Mouse (Mus musculus): ENCODE data around the gene Tmem135. TPM values are rescaled to one million over a fixed set of nuclear protein-coding genes. Genes with fewer than 3 reads are reported as not detected.

Tmem135 gene
- polyA plus RNA-seq, 1 experiment from 2014 or later: 21.0 TPM

DNA sequence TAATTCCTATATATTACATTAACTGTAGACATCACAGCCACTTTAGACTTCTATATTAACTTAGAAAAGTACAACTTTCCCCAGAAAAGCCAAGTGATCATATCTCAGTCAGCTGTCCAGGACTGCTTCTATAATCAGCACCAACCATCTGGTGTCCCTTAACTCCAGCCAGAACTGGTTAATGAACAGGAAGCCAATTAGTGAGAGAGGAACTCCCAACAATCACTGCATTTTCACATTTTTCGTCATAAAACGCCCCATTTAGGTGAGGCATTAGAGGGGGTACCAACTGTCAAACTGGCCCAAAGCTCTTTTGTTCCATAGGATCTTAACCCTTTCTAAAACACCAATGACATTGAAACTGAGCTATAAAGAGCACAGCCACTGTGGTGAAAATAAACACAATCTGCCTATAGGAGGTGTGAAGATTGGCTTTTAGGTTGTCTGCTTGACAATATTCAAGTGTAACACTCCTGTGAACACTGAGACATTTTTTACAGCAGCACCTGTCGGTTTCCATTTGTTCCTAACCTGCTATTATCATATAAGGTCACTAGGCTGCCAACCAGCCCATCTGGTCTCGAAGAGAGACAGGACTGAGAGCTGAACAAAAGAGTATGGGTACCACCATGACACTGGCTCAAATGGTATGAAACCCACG lies 263.3 kb downstream of the Tmem135 start:
- Histone ChIP-seq H3K4me2 (replicated peaks; ENCODE audit: low read depth) (no peak overlapping the region), H3K9ac (ENCODE audit: low read length) (no peak overlapping the region), H3K4me3 (ENCODE audit: low read depth, low read length) (no peak overlapping the region), H3K9me3 (ENCODE audit: control insufficient read depth, low read length) (no peaks in the 10 kb centered on the region), H3K36me3 (ENCODE audit: control insufficient read depth, insufficient read depth, low read length) (peaks cover 9% of the 10 kb centered on the region; the same call in 1 of the 2 replicates), H3K27ac (replicated peaks) (no peak overlapping the region), H3K27me3 (ENCODE audit: control insufficient read depth, insufficient read depth, low read length) (no peaks in the 10 kb centered on the region), H3K4me1 (replicated peaks; ENCODE audit: control insufficient read depth, insufficient read depth) (no peaks in the 10 kb centered on the region)
- TF ChIP-seq EP300 (optimal IDR thresholded peaks at IDR 0.05) (no peak), CTCF (IDR thresholded peaks at IDR 0.05; ENCODE audit: low read depth) (no peak)
- WGBS: 89% methylated on average over 5 of the region's 5 CpGs
- ATAC-seq (ENCODE audit: low FRiP score, low TSS enrichment) (no peak), DNase-seq (ENCODE audit: low spot score) (no peak)

GRCm38 (mm10) chr7:89134884-89135511 lies 269.0 kb downstream of the Tmem135 start:
- TF ChIP-seq EP300 (optimal IDR thresholded peaks at IDR 0.05) (no peak), CTCF (IDR thresholded peaks at IDR 0.05; ENCODE audit: low read depth) (no peak)
- WGBS: 60% methylated on average over 5 of the region's 5 CpGs
- Histone ChIP-seq H3K9ac (ENCODE audit: low read length) (no peak overlapping the region), H3K27ac (replicated peaks) (no peak overlapping the region), H3K4me2 (replicated peaks; ENCODE audit: low read depth) (no peak overlapping the region), H3K27me3 (ENCODE audit: control insufficient read depth, insufficient read depth, low read length) (no peaks in the 10 kb centered on the region), H3K9me3 (ENCODE audit: control insufficient read depth, low read length) (no peaks in the 10 kb centered on the region), H3K4me3 (ENCODE audit: low read depth, low read length) (no peak overlapping the region), H3K36me3 (ENCODE audit: control insufficient read depth, insufficient read depth, low read length) (0 out of 2 replicates have a peak, but pooled peaks cover 2% of the 10 kb centered on the region), H3K4me1 (replicated peaks; ENCODE audit: control insufficient read depth, insufficient read depth) (no peaks in the 10 kb centered on the region)
- ATAC-seq (ENCODE audit: low FRiP score, low TSS enrichment) (no peak), DNase-seq (ENCODE audit: low spot score) (no peak)

DNA sequence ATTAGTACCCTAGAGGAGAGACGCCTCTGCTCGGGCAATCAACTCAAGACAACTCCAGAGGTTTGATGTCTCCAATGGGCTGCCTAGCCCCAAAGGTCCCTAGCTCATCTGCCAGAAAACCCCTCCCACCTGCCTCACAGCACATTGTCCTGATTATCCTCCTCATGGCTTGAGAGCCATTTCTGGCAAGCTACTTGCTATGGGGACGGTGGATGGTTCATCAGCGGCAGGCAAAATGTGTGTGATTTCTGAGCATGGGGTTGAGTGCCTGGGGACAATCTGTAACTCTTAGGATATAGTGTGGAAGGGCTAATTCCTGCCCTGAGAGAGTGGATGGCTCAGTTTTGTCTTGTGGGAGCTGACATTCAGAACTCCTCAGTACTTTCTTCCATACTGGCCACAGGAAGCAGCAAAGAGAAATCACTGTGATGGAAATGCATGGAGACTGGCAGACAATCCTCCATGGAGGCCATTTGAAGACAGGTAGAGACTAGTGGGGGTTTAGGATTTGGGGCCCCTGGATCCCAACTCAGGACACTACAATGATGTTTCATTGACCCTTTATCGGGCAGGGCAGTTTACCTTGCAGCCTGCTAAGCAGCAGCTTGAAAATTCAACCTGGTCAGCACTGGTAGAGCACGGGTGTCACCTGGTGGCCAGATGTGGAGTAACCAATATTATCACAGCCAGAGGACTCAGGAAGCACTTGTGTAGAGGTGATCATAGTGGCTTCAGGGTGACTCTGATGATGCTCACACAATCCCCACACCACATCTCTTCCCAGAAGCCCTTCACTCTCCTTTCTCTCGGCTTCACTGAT lies 277.7 kb downstream of the Tmem135 start:
- Histone ChIP-seq H3K4me3 (ENCODE audit: low read depth, low read length) (no peak overlapping the region), H3K27ac (replicated peaks) (no peak overlapping the region), H3K36me3 (ENCODE audit: control insufficient read depth, insufficient read depth, low read length) (no peaks in the 10 kb centered on the region), H3K27me3 (ENCODE audit: control insufficient read depth, insufficient read depth, low read length) (no peaks in the 10 kb centered on the region), H3K9me3 (ENCODE audit: control insufficient read depth, low read length) (no peaks in the 10 kb centered on the region), H3K4me2 (replicated peaks; ENCODE audit: low read depth) (no peak overlapping the region), H3K4me1 (replicated peaks; ENCODE audit: control insufficient read depth, insufficient read depth) (no peaks in the 10 kb centered on the region), H3K9ac (ENCODE audit: low read length) (no peak overlapping the region)
- 57% methylated on average over 7 of the region's 7 CpGs for WGBS
- ATAC-seq (ENCODE audit: low FRiP score, low TSS enrichment) (peak; percentile 80), DNase-seq (ENCODE audit: low spot score) (peak; percentile 74)
- TF ChIP-seq EP300 (optimal IDR thresholded peaks at IDR 0.05) (no peak), CTCF (IDR thresholded peaks at IDR 0.05; ENCODE audit: low read depth) (peak; percentile 96)

DNA sequence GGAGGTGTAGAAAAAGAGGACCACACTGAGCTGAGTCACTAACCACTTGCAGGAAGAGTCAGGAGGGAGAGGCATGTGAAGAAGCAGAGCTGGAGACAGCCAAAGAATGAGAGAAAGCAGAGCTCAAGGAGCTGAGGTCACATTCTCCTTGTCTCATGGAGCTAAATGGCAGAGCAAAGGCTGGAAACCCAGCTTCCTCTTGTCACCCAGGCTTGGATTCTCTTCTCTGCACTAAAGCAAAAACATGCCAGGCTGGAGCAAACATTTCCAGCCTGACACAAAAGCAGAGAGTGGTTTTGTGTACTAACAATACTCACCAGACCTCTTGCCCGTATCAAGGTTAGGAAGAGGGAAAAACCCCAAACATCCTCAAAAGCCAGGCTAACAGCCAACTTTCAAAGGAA lies 287.8 kb downstream of the Tmem135 start:
- H3K4me2 ChIP-seq (replicated peaks; ENCODE audit: low read depth): no peak overlapping the region
- H3K4me1 ChIP-seq (replicated peaks; ENCODE audit: control insufficient read depth, insufficient read depth): no peaks in the 10 kb centered on the region
- no peak for DNase-seq (ENCODE audit: low spot score)
- WGBS: 15% methylated on average over 1 of the region's 1 CpGs
- H3K27ac ChIP-seq (replicated peaks): no peak overlapping the region
- no peak for ATAC-seq (ENCODE audit: low FRiP score, low TSS enrichment)
- H3K36me3 ChIP-seq (ENCODE audit: control insufficient read depth, insufficient read depth, low read length): no peaks in the 10 kb centered on the region
- H3K27me3 ChIP-seq (ENCODE audit: control insufficient read depth, insufficient read depth, low read length): no peaks in the 10 kb centered on the region
- H3K9ac ChIP-seq (ENCODE audit: low read length): no peak overlapping the region
- TF ChIP-seq CTCF (IDR thresholded peaks at IDR 0.05; ENCODE audit: low read depth) (no peak), EP300 (optimal IDR thresholded peaks at IDR 0.05) (no peak)
- H3K4me3 ChIP-seq (ENCODE audit: low read depth, low read length): no peak overlapping the region
- no peaks in the 10 kb centered on the region for H3K9me3 ChIP-seq (ENCODE audit: control insufficient read depth, low read length)

DNA sequence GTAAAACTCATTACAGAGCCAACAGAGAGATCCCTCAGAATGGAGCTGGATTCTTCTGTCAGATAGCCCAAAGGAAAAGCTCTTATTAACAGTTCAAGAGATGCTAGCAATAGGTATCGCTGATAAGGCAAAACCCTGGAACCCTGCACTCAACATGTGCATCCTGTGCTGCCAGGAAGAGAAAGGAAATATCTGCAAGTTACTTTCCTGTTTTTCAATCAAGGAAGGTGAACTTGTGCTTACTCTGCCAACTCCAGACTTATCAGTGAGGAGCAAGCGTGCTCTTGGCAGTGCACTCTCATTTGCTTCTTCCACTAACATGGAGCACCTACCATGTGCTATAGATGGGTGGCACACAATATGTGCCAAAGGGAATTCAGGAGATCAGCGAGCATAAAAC lies 288.4 kb downstream of the Tmem135 start:
- ATAC-seq (ENCODE audit: low FRiP score, low TSS enrichment) (no peak), DNase-seq (ENCODE audit: low spot score) (no peak)
- H3K4me3 ChIP-seq (ENCODE audit: low read depth, low read length): no peak overlapping the region
- H3K4me1 ChIP-seq (replicated peaks; ENCODE audit: control insufficient read depth, insufficient read depth): no peaks in the 10 kb centered on the region
- no peaks in the 10 kb centered on the region for H3K36me3 ChIP-seq (ENCODE audit: control insufficient read depth, insufficient read depth, low read length)
- H3K9me3 ChIP-seq (ENCODE audit: control insufficient read depth, low read length): no peaks in the 10 kb centered on the region
- no peak overlapping the region for H3K4me2 ChIP-seq (replicated peaks; ENCODE audit: low read depth)
- no peak for TF ChIP-seq CTCF (IDR thresholded peaks at IDR 0.05; ENCODE audit: low read depth)
- 80% methylated on average over 3 of the region's 3 CpGs for WGBS
- H3K9ac ChIP-seq (ENCODE audit: low read length): no peak overlapping the region
- H3K27me3 ChIP-seq (ENCODE audit: control insufficient read depth, insufficient read depth, low read length): no peaks in the 10 kb centered on the region
- no peak overlapping the region for H3K27ac ChIP-seq (replicated peaks)

Measured in stomach, postnatal 0 days (tissue).